Mouse (Mus musculus) adrenal gland, adult 8-10 months (tissue): Measurements from ENCODE around the gene Sptbn2. TPM values are rescaled to one million over a fixed set of nuclear protein-coding genes. Genes with fewer than 3 reads are reported as not detected.
A peak's percentile ranks its signal among the peaks of the same experiment; 100 is the strongest.
"Not testable (repeated sequence)": the region's sequence is repeated elsewhere in the genome, so short reads cannot be mapped to it uniquely, and the experiment has no call there.

Experiments
- DNase-seq: peaks from one replicate; pipeline ENCODE4 v3.0.0; 2022
- total RNA-seq, 4 experiments: library from RNA; stranded (reverse); gene quantifications; 2 replicates each; pipeline ENCODE4 v1.2.4; 2022

Gene Sptbn2
- total RNA-seq, 4 experiments from 2014 or later = 0.99 to 3.5 (median 1.6) TPM

DNA sequence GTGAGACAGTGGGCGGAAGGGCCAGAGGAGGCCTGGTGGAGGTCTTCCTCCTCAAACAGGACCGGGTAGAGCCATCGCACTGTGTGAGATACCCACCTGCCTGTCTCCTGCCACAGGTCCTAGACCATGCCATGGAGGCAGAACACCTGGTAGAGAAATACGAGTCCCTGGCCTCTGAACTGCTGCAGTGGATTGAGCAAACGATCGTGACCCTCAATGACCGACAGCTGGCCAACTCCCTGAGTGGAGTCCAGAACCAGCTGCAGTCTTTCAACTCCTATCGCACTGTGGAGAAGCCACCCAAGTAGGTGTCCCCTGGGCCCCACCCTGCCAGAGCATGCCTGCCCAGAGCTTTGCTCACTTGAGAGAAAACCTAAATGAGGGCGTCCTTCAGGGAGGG is 18.2 kb downstream of the Sptbn2 start:
- DNase-seq = no peak

- no peak for DNase-seq
Observed at GRCm38 (mm10) chr19:4733052-4733451, 22.1 kb downstream of the Sptbn2 start.

DNA sequence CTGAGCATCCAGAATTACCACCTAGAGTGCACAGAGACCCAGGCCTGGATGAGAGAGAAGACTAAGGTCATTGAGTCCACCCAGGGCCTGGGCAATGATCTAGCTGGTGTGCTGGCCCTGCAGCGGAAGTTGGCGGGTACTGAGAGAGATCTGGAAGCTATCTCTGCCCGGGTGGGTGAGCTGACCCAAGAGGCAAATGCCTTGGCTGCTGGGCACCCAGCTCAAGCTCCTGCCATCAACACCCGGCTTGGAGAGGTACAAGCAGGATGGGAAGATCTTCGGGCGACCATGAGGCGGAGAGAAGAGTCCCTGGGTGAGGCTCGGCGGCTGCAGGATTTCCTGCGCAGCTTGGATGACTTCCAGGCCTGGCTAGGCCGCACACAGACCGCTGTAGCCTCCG is 26.9 kb downstream of the Sptbn2 start:
- DNase-seq = no peak

DNA sequence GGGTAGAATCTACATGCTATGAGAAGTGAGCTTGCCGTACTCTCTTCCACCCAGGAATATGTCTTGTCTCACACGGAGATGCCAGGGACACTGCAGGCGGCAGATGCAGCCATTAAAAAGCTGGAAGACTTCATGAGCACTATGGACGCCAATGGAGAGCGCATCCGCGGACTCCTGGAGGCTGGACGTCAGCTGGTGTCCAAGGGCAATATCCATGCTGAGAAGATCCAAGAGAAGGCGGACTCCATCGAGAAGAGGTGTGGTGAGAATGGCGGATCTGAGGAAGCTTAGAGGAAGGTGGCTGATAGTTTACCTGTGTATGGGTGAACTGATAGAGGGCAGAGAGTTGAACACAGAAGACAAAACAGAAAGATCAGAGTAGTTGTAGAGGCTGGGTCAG is 28.1 kb downstream of the Sptbn2 start:
- no peak for DNase-seq

DNA sequence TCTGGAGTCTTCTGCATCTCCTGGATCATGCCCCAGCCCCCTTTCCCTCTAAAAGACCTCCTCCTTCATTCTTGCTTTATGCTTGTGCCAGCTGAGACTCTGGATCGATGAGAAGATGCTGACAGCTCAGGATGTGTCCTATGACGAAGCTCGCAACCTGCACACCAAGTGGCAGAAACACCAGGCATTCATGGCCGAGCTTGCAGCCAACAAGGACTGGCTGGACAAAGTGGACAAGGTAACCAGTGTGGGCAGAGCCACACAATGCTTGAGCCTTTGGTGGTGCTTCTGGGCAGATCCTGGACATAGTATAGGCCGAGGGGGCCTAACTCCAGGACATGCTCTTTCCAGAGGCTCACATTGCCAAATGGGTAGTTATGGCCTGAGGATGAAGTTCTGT is 28.8 kb downstream of the Sptbn2 start:
- DNase-seq = no peak

DNA sequence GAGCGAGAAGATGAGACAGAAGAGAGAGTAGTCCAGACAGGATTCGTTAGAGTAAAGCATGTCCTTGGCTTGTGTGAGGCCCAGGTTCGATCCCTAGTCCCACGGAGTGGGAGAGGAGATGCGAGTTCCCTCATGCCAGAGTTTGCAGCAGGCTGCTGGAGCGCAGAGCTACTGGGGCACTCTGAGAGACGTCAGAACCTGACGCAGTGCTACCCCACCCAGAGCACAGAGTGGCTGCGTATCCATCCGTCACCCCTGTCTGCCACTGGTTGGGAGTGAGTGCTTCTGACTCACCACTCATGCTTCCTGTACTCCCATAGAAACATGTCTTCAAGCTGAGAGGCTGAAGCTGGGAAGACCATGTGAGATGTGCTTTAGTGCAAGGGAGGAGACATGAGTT is 30.5 kb downstream of the Sptbn2 start:
- DNase-seq = no peak

- no peak for DNase-seq
Observed at GRCm38 (mm10) chr19:4742229-4742628, 31.3 kb downstream of the Sptbn2 start.

DNA sequence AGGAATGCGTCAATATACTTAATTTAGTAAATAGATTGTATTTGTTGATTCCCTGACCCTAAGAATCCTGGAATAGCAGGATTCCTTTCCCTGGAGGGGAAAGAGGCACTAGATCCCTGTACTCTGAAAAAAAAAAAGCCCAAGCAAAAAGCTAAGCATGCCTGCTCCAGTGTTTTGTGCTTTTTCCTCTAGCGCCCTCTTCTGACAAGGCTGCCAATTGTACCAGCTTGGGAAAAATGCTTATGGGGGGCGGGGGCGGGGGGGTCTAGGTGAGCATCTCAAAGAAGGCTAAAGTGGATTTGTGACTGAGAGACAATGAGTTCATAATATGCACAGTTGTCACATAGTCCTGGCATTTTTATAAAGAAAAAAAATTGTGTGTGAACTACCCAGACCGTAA is 32.6 kb downstream of the Sptbn2 start:
- DNase-seq = no peak

GRCm38 (mm10) chr19:4744026-4744425 is 33.1 kb downstream of the Sptbn2 start:
- no peak for DNase-seq

DNA sequence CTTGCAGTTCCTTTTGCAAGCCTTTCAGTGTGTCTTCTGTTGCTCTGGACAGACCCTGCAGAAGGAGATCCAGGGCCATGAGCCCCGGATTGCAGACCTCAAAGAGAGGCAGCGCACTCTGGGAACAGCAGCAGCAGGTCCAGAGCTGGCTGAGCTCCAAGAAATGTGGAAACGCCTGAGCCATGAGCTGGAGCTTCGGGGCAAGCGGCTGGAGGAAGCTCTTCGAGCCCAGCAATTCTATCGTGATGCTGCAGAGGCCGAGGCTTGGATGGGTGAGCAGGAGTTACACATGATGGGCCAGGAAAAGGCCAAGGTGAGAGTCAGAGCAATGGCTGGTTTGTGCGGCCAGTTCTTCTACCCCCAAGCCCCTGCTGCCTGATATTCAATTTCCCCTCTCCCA is 34.1 kb downstream of the Sptbn2 start:
- DNase-seq = peak; percentile 43

- DNase-seq = no peak
Observed at GRCm38 (mm10) chr19:4745681-4746080, 34.7 kb downstream of the Sptbn2 start.

GRCm38 (mm10) chr19:4746611-4747010 is 35.6 kb downstream of the Sptbn2 start:
- peak; percentile 53 for DNase-seq

DNA sequence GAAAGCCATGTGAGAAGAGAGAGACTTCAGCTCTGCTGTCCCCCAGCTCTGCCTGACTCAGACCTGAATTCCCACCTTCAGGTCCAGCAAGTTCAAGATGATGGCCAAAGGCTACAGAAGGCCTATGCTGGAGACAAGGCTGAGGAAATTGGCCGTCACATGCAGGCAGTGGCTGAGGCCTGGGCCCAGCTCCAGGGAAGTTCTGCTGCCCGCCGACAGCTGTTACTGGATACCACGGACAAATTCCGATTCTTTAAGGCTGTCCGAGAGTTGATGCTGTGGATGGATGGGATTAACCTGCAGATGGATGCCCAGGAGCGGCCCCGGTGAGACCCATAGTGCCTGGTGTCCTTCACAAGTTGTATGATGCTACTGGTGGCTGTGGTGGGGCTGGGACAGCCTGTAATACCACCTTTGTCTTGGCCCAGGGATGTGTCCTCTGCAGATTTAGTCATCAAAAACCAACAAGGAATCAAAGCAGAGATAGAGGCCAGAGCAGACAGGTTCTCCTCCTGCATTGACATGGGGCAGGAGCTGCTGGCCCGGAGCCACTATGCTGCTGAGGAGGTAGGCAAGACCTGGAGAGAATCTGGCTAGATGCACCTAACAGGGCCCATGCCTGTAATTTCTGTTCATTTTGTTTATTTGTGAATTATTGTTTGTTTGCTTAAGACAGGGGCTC is 36.8 kb downstream of the Sptbn2 start:
- DNase-seq = no peak

DNA sequence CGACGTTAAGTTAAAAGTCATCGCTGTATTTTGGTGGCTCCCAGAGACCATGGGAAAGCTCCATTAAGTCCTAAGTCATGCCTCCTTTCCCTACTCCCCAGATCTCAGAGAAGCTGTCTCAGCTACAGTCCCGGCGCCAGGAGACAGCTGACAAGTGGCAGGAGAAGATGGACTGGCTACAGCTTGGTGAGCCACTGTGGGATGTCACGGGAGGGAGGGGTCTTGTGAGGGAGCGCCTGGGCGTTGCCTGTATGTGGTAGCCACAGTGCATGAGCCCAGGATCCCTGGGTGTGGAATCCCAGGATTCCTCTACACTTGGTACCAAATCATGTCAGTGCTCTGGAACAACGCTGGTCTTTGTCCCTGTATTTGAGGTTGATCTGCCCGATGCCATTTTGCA is 37.5 kb downstream of the Sptbn2 start:
- no peak for DNase-seq

GRCm38 (mm10) chr19:4749975-4750374 is 39.0 kb downstream of the Sptbn2 start:
- no peak for DNase-seq

DNA sequence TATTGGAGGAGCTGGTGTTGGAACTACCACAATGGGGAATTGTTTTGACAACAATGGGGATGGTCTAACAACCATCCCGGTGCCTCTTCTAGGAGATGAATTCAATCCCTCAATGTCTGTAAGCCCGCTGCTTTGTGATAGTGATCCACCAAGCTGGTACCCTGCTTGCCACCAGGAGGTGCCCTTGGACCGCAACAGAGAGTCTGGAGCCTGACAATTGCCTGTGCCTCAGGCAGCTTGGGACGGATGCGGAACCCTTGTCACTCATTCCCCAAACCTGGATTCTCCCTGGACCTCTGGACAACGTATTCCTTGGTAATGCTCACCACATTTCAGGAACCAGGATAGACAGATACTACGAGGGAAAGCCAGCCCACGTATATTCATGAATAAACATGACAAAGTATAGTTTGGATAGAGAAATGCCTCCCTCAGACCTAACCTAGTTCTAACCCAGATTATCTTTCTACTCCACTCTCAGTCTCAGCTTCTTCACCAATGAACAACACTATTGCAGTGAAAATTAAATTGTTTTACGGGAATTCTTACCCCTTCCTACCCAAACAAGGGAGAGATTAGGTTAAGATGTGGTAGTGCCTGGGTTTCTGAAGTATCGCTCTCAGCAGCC is 44.7 kb downstream of the Sptbn2 start:
- peak; percentile 84 for DNase-seq

- DNase-seq = peak; percentile 93
Observed at GRCm38 (mm10) chr19:4756193-4756911, 45.4 kb downstream of the Sptbn2 start, which contains the start of gene Rbm4b. TSS of gene Rbm4b (plus strand) at chr19:4756497.

GRCm38 (mm10) chr19:4756921-4757320 is 46.0 kb downstream of the Sptbn2 start:
- DNase-seq = no peak

GRCm38 (mm10) chr19:4760544-4760943 is 49.6 kb downstream of the Sptbn2 start:
- DNase-seq = not testable (repeated sequence)

DNA sequence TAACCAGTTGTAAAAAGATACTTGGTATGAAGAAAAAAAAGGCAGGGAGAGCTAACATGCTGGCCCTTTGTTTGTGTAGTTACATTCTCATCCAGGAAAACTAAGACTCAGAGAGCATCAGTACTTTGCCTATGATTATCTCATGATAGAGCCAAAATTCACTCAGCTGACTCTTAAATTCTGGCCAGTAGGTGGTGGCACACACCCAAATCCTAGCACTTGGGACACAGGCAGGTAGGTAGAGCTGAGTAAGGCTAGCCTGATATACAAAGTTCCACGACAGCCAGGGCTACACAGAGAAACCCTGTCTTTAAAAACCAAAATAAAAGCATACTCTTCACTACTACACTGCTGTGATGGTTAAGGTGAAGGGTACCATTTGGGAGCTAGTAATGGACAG is 51.9 kb downstream of the Sptbn2 start:
- no peak for DNase-seq

GRCm38 (mm10) chr19:4767507-4768148 is 56.7 kb downstream of the Sptbn2 start:
- DNase-seq = no peak

GRCm38 (mm10) chr19:4772785-4773184 is 61.8 kb downstream of the Sptbn2 start:
- DNase-seq = no peak

GRCm38 (mm10) chr19:4782891-4783290 is 71.9 kb downstream of the Sptbn2 start:
- no peak for DNase-seq
